Mouse (Mus musculus) NIH3T3 (cell line): ENCODE measurements around the gene Birc6.

Experiments
- DNase-seq: peaks from one replicate; pipeline ENCODE4 v3.0.0-alpha.2; 2012; ENCODE audit warnings: low read depth

Birc6 gene

DNA sequence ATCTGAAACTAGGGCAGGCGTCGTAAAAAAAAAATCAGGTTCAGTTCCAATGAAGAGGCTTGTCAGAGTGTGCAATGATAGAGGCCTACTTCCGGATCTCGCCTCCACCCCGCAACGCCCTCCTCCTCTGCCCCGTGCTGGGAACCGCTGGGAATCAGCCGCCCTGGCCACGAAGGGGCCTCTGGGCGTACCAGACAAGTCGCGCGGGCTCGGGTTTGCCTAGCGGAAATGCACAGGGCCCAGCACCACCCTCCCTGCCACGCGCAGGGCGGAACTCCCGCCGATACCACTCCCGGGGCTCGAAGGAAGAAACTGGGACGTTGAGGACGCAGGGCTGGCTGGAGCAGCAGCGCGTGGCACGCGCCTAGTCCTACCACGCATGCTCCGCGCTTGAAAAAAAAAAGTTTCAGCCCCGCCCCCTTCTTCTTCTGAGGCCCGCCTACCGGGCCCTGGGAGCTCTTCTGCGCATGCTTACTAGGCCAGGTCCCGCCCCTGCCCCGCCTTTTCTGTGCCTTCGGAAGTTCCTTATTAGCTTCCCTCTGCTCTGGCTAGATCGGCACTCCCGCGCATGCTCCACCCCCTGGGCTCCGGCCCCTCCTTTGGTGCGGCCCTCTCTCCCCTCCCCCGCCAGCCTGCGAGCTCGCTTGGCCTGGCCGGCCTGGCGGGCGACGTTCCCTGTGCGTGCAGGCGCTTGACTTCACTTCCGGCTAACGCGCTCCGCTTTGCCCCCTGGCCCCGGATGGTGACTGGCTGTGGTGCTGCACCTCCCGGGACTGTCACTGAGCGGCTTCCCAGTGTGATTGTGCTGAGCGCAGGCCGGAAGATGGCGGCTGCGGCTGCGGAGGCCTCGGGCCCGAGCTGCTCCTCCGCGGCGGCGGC is at the start of gene Birc6:
Gene Birc6 (plus strand): TSS at position 567 of the 879 bp plus-strand sequence.
- DNase-seq, result peak; percentile 100

DNA sequence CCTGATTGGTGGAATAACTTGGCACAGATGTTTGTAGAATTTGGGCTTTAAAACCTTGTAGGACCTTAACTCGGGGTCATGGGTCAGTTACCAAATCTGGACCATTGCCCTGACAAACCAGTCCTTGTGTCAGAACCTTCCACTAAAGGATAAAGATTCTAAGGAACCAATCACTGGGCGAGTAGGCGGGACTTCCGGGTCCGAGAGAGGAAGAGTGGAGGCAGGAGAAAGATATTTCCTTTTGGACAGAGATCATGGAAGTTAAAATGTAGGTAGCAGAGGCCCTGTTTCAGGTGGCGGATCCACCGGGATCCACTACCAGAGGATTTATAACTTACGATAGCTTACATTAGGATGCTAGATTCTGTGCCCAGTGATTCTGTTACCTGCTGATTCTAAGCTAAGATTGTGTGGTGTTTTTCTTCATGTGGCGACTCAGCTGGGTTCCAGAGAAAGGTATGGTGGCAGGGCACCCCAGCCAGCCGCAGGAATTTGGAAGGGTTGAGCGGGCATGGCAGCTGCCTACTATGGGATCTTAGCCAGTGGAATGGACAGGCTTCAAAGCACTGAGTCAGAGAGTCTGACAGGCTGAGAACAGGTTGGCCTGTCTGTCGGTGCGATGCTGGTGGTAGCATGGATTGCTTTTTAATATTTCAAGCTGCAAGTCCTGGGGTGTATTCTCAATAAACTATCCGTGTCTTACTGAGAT is 47.6 kb upstream of the Birc6 start:
- DNase-seq, result no peak

DNA sequence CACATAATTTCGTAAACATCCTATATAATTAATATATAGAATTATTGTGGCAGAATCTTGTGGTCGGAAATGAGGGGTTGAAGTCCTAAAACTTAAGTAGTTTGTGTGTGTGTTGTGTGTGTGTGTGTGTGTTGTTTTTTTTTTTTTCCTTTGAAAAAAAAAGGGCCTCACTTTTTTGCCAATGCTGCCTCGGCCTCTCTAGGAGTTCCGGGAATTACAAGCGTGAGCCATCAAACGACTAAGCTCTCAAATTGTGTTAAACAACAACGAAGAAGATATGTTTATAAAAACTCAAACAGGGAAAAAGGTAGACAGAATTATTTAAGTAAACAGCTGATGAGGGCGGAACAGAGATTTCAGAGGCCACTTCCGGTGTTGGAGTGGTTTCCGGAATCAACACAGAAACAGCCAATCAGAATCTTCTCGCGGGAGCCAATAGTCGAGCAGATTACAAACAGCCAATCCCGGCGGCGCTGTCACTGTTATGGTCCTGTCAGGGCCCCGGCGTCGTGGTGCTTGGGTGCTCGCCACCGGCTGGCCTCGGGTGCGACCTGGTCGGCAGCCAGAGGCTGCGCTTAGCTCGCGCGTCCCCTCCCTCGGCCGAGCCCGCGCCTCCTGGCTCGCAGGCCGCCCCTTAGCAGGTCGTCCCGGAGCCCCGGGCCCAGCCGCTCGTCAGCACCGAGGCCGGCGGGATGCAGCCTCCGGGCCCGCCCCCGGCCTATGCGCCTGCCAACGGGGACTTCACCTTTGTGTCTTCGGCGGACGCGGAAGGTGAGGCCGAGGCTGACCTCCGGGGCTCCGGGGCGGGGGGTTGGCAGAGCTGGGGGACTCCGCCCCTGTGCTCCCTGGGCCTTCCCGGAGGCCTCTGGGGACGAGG is 38.8 kb upstream of the Birc6 start, which contains the start of gene Yipf4:
Gene Yipf4 (plus strand): TSS at position 470 of the 877 bp plus-strand sequence.
- peak; percentile 97 for DNase-seq

DNA sequence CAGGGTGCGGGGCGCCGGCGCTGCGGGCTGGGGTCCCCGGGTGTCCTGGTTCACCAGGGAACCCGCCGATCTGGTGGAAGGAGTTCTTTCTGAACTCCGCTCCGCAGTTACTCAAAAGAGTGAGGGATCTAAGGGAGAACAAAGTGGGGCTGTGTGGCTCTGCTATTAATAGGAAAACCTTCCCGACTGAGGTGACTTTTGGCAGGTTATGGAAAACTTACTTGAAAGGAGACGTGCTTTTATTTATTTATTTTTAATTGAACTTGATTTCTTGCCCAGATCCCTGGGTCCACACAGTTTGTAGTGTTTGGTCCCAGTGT is 38.2 kb upstream of the Birc6 start:
- no peak for DNase-seq

DNA sequence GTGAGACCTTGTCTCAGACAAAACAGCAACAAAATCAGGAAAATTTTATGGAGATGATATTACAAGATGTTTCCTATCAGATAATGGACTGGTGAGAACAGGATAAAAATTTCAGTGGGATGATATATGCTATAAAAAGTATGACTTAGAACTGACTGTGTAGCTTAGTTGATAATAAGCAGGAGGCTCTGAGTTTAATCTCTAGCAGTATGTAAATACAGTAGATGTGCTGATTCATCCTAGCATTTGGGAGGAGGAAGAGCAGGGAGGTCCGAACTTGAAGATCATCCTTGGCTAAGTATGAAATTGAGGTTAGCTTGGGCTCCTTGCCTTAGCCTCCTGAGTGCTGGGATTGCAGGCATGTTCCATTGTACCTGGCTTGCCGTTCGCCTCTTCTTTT is 36.5 kb upstream of the Birc6 start:
- DNase-seq, result no peak

DNA sequence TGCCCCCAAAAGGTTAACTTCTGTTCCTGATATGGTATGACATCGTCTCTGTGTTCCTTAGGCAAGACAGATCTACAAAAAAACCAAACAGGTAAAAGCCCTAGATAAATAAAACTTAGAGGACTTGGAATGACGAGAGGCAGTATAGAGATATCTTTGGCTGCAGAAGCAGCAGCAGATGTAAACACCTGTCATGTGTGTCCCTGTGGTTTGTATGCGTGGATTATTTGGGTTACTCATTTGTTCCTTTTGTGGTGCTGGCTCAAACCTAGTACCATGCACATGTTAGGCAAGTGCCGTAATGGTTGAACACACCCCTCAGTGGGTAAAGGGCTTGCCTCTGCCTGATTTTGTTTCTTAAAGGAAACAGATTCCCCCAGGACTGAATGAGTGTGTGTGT is 27.9 kb upstream of the Birc6 start:
- no peak for DNase-seq

DNA sequence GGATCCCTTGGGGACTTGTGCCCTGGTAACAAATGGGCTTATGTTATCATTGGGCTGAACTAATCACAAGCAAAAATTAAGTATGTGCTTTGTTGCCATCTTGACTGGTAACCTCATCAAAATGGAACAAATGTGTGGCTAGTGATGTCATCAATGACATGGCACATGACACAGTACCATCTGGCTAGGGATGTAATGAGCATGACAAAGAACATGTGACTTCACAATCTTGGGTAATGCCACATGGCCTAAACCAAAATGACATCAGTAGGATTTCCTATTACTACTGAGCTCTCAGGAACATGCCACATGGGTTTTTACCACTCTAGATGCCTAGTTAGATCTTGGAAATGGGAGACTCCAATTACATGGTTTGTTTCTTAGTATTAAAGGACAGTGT is 27.0 kb upstream of the Birc6 start:
- no peak for DNase-seq

DNA sequence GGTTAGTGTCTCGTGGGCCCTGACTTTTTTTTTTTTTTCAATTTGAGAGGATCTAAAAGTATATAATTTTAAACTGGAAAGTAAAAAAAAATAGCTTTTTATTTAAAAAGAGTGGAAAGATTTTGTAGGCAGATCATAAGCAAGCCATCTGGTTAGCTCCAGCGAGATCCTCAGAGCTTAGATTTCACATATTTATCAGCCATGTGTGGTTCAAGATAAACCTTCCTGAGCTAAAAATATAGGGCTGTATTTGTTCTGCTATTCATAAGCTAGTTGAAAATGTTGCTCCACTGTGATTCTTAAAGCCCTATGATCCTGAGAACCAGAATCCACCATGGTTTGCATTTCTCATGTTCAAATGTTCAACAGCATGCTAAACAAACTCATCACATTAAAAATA is 20.2 kb upstream of the Birc6 start:
- DNase-seq, result no peak

DNA sequence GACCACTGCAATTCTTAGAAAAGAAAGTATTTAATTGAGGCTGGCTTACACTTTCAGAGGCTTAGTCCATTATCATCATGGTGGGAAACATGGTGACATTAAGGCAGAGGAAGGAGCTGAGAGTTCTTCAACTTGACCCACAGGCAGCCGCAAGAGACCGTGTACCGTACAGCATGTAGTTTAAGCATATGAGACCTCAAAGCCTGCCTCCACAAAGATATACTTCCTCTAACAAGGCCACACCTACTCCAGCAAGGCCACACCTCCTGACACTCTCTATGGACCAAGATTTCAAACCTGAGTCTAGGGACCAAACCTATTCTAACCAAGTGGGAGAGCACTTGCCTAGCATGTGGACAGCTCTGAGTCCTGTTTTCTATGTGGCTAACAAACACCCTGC is 19.5 kb upstream of the Birc6 start:
- no peak for DNase-seq

DNA sequence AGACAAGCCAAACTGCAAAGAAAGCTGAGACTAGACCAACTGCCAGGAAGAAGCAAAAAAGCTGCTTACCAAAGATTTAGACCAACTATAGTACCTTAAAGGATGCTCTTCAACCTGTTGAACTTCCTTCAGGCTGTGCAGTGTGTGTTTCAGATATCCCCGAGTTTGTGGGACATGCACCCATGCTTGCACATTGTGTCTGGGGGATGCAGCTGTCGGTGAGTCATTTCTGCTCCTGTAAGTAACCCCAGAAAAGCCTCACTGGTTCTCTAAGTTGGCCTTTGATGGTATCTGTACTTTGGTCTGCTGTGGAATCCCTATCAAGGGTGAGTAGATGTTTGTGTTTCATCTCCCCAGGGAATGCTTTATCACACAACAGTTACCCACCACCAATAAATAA is 15.8 kb upstream of the Birc6 start:
- DNase-seq, result no peak

DNA sequence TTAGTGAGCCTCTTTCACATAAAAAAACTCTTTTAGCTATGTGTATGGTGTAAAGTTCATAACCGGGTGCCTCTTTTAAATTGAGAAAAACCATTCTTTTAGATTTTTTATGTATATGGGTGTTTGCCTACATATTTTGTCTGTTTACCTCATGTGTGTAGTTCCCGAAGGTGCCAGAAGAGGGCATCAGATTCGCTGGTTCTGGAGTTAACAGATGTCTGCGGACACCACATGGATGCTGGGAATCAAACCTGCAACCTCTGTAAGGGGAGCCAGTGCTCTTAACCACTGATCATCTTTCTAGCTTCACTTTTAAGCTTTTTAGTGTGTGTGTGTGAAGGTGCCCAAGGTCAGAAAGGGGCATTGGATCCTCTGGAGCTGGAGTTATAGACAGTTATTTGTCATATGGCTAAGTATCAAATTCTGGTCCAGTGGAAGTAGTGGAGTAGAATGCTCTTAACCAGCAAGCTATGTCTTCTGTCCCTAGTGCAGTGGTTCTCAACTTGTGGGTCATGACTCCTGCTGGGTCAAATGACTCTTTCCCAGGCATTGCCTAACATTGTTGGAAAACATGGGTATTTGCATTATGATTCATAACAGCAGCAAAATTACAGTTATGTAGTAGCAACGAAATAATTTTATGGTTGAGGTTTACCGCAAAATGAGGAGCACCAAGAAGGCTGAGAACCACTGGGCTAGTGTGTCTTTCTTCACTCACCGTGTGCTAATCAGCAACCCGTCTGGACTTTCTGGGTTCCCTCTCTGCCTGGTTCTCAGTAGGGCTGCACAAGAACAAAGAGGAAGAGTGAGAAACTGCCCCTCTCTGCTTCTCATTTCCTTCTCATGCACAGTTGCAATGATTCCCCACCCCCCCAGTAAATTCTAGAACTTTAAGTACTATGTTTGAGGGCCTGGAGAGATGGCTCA is 5.0 kb upstream of the Birc6 start:
- DNase-seq, result peak; percentile 35

DNA sequence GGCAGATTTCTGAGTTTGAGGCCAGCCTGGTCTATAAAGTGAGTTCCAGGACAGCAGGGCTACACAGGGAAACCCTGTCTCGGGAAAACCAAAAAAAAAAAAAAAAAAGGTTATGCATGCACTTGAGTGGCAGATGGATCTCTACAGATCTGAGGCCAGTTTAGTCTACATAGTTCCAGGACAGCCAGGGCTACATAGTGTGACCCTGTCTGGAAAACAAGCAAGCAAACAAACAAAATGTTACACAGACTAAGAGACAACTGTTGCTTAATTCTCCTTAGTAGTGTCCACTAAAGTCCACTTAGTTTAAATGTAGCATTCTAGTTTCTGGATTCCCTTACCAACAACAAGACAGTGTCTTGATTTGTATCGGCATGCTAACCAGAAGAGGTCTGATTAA is 2.0 kb upstream of the Birc6 start:
- no peak for DNase-seq

DNA sequence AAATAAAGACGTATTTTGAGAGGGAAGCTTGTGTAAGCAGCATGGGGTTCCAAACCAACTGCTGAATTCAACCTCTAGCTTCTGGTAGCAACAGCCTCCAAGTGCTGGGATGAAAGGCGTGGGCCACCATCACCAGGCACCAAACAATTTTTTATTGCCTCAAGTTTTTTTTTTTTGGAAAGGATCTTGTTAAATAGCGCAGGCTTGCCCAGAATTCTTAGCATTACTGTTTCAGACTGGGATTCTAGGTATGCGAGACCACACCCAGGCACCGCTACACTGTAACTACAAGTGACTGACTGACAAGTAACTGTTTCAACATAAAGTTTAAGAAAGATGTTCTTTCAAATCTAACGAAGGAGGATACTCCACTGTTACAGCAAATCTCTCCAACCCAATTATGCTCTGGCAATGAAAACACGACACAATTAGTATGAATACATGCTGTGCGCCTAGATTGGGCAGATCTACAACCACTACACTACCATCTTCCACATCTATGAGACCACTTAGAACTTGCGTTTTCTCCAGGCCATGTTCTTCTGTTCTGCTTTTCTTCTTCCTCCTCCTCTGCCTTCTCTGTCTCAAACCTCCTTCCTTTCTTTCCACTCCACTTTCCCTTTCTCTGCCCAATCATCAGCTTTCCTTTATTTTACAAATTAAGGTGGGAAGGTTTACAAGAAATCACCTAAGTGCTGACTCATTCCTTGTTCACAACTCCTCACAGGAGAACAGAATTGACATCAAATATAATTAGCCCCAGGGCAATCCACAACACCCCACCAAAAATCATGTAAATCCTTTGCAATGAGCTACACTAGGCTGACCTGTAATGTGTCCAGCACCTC is 1.1 kb upstream of the Birc6 start:
- DNase-seq, result peak; percentile 66

DNA sequence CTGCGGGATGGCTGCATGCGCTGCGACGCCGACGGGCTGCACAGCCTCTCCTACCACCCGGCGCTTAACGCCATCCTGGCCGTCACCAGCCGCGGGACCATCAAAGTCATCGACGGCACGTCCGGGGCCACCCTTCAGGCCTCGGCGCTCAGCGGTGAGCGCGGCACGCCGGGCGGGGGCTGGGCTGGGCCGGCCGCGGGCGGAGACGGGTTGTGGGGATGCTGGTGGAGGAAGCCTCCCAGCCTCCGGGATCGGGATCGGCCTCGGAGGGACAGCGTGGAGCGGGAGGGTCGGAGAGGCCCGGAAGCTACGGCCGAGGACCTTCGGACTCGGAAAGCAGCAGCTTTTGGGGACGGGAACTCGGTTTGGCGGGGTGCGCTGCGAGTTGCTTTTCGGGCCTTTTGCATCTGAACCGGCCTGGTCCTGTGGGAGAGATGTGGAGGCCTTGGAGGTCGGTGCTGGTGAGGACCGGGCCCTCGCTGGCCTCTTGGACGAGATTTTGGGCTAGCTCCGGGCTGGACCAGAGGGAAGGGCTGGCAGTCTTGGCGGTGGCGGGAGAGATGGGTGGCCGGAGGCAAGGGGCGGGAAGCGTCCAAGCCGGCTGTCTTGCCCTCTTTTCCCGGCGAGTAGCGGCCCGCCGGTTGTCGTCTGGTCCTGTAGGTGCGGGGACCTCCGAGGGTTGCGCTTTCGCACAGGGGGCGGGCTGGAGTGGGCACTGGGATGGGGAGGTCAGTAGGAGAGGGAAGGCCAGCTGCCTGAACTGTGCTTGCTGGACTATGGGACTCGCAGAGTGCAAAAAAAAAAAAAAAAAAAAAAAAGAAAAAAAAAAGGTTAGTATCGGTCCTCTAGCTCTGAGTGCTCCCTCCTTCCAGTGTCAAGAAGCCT is 795 bp downstream of the Birc6 start:
- peak; percentile 72 for DNase-seq

DNA sequence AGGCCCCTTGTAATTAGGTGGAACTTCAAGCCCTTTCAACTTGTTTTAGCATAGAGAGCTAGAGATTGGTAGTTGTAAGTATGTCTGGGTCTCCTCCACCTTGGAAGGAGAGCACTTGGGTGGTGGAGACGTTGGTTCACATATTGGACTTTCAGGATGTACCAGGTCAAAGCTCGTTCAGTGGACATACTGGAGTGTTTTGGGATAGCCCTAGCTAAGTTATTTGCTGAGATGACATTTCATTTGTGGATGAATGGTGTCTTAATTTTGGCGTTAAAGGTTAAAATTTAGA is 1.4 kb downstream of the Birc6 start:
- no peak for DNase-seq

DNA sequence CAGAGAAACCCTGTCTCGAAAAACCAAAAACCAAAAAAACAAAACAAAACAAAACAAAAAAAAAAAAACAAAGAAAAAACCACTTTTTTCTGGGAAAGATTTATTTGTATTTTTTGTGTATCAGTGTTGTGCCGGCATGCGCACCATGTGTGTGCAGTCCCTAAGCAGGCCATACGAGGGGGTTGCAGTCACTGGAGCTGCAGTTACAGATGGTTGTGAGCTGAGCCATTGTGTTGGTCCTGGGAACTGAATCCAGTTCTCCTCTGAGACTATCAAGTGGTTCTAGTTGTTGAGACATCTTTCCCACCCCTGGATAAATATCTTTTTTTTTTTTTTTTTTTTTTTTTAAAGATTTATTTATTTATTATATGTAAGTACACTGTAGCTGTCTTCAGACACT is 6.9 kb downstream of the Birc6 start:
- no peak for DNase-seq

DNA sequence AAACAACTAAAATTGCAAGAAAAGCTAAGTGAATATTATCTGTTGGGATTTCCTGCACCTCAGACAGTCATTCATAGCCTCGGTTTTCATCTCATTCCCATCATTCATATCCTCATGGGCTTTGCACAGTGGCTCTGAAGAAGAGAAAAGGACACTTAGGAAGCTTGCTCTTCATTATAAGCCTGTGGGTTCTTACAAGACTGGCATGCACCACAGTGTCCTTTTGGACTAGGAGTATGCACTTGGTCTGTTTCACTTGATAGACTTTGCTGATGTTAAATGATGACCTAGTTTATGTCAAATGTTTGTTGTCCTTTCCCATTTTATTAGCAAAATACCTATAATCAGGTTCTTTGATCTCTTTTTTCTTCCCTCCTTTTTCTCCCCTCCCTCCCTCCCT is 9.4 kb downstream of the Birc6 start:
- DNase-seq, result no peak

DNA sequence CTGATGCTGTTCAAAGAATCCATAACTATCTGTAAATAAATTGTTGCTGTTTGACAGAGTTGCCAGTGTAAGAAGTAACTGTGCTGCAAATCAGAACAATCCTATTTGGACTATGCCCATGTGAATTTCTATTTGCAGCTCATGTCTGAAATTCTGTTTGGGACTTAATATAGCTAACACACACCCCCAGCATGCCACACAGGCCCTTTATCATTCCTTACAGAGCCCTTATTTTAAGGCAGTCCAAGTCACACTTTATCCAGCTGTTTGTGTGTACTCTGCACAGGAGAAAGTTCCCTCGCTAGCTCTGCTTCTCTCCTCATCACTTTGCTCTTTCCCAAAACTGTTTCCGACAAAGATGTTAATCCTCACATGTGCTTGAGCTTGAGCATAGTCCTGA is 15.5 kb downstream of the Birc6 start:
- DNase-seq, result no peak

DNA sequence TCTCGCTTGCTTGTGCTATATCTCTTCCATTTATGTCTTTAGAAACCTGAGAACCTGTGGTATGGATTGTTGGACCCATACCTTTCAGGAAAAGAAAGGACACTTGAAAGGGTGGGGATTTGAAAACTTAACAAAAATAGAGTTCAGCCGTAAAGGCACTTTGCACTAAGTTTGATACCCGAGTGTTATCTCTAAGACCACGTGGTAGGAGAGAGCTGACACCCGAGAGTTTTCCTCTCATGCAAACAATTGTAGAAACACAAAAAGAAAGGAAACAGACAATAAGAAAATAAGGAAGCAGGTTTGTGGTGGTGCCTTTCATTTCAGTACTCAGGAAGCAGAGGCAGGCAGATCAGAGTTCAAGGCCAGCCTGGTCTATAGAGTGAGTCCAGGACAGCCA is 26.0 kb downstream of the Birc6 start:
- no peak for DNase-seq

DNA sequence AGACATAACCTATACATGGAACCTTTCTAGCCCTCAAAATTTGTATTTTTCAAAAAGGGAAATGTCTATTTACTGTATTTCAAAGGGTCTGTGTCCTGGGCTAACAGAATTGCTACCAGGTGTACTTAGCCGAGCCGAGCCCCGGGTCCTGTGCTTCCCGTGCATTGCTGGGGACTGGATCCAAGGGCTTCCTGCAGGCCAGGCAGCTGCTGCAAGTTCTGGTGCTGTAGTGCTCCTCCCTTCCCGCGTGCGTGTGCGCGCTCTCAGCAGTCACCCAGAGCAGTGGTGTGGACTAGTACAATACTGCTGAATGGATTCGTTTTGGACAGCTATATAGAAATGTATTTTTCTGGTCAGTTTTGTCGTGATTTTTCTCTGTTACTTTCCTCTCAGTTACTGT is 31.8 kb downstream of the Birc6 start:
- no peak for DNase-seq
